Mouse (Mus musculus) C2C12 (cell line): ENCODE measurements around the gene Trabd2b.

Source experiments
- CTCF ChIP-seq: IDR thresholded peaks from one replicate; pipeline ENCODE4 v1.5.1; 2011; ENCODE audit not compliant: control insufficient read depth, insufficient read depth, insufficient read length
- MYOD1 ChIP-seq: IDR thresholded peaks from one replicate; pipeline ENCODE4 v1.6.1; 2011; ENCODE audit warnings: low read depth; ENCODE audit not compliant: control insufficient read depth, insufficient read length

GRCm38 (mm10) chr4:114518571-114518970 lies 112.0 kb downstream of the Trabd2b start:
- TF ChIP-seq CTCF: no peak
- no peak for TF ChIP-seq MYOD1
